In the genomic region with DNA sequence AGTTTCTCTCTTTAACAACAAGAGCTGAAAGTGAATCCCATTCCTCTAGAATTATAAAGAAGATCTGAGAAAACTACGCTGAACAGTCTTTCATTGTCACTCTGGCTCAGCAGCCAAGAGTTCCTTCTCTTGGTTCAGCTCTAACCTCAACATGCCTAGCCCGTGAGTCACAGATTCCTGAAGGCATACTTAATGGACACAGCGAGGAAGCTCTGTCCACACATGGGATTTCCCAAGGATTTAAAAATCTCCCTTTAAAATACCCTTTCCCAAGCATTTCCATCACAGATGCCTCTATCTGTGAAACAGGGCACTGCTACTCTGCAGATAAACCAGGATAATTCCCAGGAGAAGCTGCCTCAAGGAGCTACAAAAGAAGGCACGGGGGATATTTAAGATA, we compare ENCODE assay signal across 13 mouse cellular contexts. TPM values are rescaled to one million over a fixed set of nuclear protein-coding genes. Genes with fewer than 3 reads are reported as not detected.
DNase-seq lines count a peak whose midpoint lies in the region; ATAC-seq lines count a peak whose summit lies in the region.
"Had no signal": no experiment of that assay in that cellular context is flagged by ENCODE, and none has a peak within 500 bp of the region (broad histone marks: within the 10 kb centered on the region; RNA-seq: fewer than 3 reads in every experiment).

No protein-coding gene starts in this region.

- H3K4me3 ChIP-seq in intestine, embryonic 15.5 days (replicated peaks) = no peak overlapping the region
- H3K4me3 ChIP-seq: midbrain, embryonic 13.5 days had no signal

- H3K9ac ChIP-seq in intestine, embryonic 15.5 days = no peak overlapping the region
- H3K9ac ChIP-seq: midbrain, embryonic 13.5 days had no signal

- intact Hi-C loops in gastrocnemius, postnatal 14 days (cut with DNase I; ENCODE audit: low total_unique reads) = no loop called here

- no peak overlapping the region for H3K4me2 ChIP-seq in intestine, embryonic 15.5 days (replicated peaks)
- H3K4me2 ChIP-seq: midbrain, embryonic 13.5 days had no signal

- DNase-seq in urinary bladder, postnatal 25 days (ENCODE audit: low spot score) = peak; percentile 25
- DNase-seq in urinary bladder, postnatal 4 days (ENCODE audit: low spot score in 2 of 2) = no peak
- peak; percentile 19 for DNase-seq in gastrocnemius, postnatal 14 days
- peak; percentile 13 for DNase-seq in yolk sac, embryonic 10.5 days (ENCODE audit: low spot score)
- DNase-seq in cerebellum, adult 8-10 months = no peak
- no peak for DNase-seq in thymus, postnatal 0 days (ENCODE audit: low spot score)
- no peak for DNase-seq in thymus, adult 18-20 months
- DNase-seq: thymus, adult 2 months had no signal

- no peaks in the 10 kb centered on the region for H3K9me3 ChIP-seq in intestine, embryonic 15.5 days
- H3K9me3 ChIP-seq: midbrain, embryonic 13.5 days had no signal

- no peaks in the 10 kb centered on the region for H3K4me1 ChIP-seq in intestine, embryonic 15.5 days (replicated peaks)
- H3K4me1 ChIP-seq: midbrain, embryonic 13.5 days had no signal

- no peaks in the 10 kb centered on the region for H3K36me3 ChIP-seq in intestine, embryonic 15.5 days
- H3K36me3 ChIP-seq: midbrain, embryonic 13.5 days had no signal

- 55% methylated on average over 4 of the region's 4 CpGs for WGBS in intestine, embryonic 15.5 days

- no peaks in the 10 kb centered on the region for H3K27me3 ChIP-seq in intestine, embryonic 15.5 days (replicated peaks)
- H3K27me3 ChIP-seq: midbrain, embryonic 13.5 days had no signal

- ATAC-seq in intestine, embryonic 15.5 days = 0 out of 2 replicates have a peak, but pooled peaks have one; percentile 61
- ATAC-seq: midbrain, embryonic 13.5 days had no signal

- peak overlapping the region; percentile 37; the same call in 1 of the 2 replicates for H3K27ac ChIP-seq in intestine, embryonic 15.5 days
- H3K27ac ChIP-seq: midbrain, embryonic 13.5 days had no signal

RNA-seq across cellular contexts. Expression of a gene that starts 15.0 kb away (rescaled TPM):
- total RNA-seq in gastrocnemius, postnatal 14 days (2021) = under 1 TPM in 1 of 2 experiments, not detected in 1; 0.11 TPM
- polyA plus RNA-seq in intestine, embryonic 15.5 days (2015; fragmentation: Nextera tagmentation; extraction: Ambion mirVana) = 0.39 and 0.68 TPM in 2 replicates
- polyA plus RNA-seq in thymus, postnatal 0 days (2015; fragmentation: Nextera tagmentation; extraction: Ambion mirVana) = 1.6 and 2.1 TPM in 2 replicates
- total RNA-seq: common myeloid progenitor, adult 5-6 weeks had no signal
- polyA plus RNA-seq: midbrain, embryonic 13.5 days had no signal

RNA-seq across cellular contexts. Expression of a gene that starts 27.6 kb away (rescaled TPM):
- not detected for total RNA-seq in gastrocnemius, postnatal 14 days (2021)
- 0.20 TPM in 1 of 2 replicates, not detected in the other for polyA plus RNA-seq in intestine, embryonic 15.5 days (2015; fragmentation: Nextera tagmentation; extraction: Ambion mirVana)
- 0.54 and 0.98 TPM in 2 replicates for polyA plus RNA-seq in thymus, postnatal 0 days (2015; fragmentation: Nextera tagmentation; extraction: Ambion mirVana)
- total RNA-seq: gastrocnemius, postnatal 4 days; left cerebral cortex, postnatal 10 days had no signal
- polyA plus RNA-seq: midbrain, embryonic 13.5 days had no signal

RNA-seq across cellular contexts. Expression of a gene that starts 54.9 kb away (rescaled TPM):
- 10 to 100 TPM in 1 of 2 experiments, 1 to 10 TPM in 1; 8.2 to 10.1 TPM for total RNA-seq in gastrocnemius, postnatal 14 days (2021)
- 37.1 and 46.2 TPM in 2 replicates for polyA plus RNA-seq in intestine, embryonic 15.5 days (2015; fragmentation: Nextera tagmentation; extraction: Ambion mirVana)
- 27.5 and 27.7 TPM in 2 replicates for polyA plus RNA-seq in thymus, postnatal 0 days (2015; fragmentation: Nextera tagmentation; extraction: Ambion mirVana)

Comparison
In these comparisons a context has a peak if more than half of its experiments do, and no peak if none do; other contexts are left out.
1. DNase-seq: peak in urinary bladder, postnatal 25 days (single experiment), gastrocnemius, postnatal 14 days (single experiment) and yolk sac, embryonic 10.5 days (single experiment); none in urinary bladder, postnatal 4 days (0 of 2), cerebellum, adult 8-10 months (single experiment), thymus, postnatal 0 days (single experiment) and thymus, adult 18-20 months (0 of 2).